Mouse (Mus musculus) hindbrain, embryonic 16.5 days (tissue): Measurements from ENCODE around the gene Hhipl1. TPM values are rescaled to one million over a fixed set of nuclear protein-coding genes. Genes with fewer than 3 reads are reported as not detected.

Source experiments
- ATAC-seq: fragments of 200-750 bp; cut with Nextera tagmentation; 2 replicates; pipeline ENCODE4 v1.8.0; 2017; ENCODE audit warnings: moderate TSS enrichment, moderate library complexity
- H3K27ac ChIP-seq: fragments of 300-500 bp; sonication (generic); 2 replicates; pipeline ENCODE4 v1.5.1; 2014; ENCODE audit warnings: low read depth, mild to moderate bottlenecking, control low read depth, low read length, moderate library complexity
- H3K27me3 ChIP-seq: fragments of 300-500 bp; sonication (generic); replicated peaks from 2 replicates; pipeline ENCODE4 v1.6.1; 2014; ENCODE audit warnings: low read length; ENCODE audit not compliant: control insufficient read depth, insufficient read depth
- H3K36me3 ChIP-seq: fragments of 300-500 bp; sonication (generic); 2 replicates; pipeline ENCODE4 v1.6.1; 2014; ENCODE audit warnings: mild to moderate bottlenecking, low read length, moderate library complexity, mixed read lengths; ENCODE audit not compliant: control insufficient read depth, insufficient read depth
- H3K4me1 ChIP-seq: fragments of 300-500 bp; sonication (generic); 2 replicates; pipeline ENCODE4 v1.6.1; 2014; ENCODE audit warnings: low read depth, low read length; ENCODE audit not compliant: control insufficient read depth, insufficient read depth
- H3K4me2 ChIP-seq: fragments of 300-500 bp; sonication (generic); 2 replicates; pipeline ENCODE4 v1.6.1; 2014; ENCODE audit warnings: mild to moderate bottlenecking, low read length, control low read depth, moderate library complexity
- H3K4me3 ChIP-seq: fragments of 300-500 bp; sonication (generic); 2 replicates; pipeline ENCODE4 v1.5.1; 2014; ENCODE audit warnings: mild to moderate bottlenecking, low read length, control low read depth, moderate library complexity
- H3K9ac ChIP-seq: fragments of 300-500 bp; sonication (generic); 2 replicates; pipeline ENCODE4 v1.6.1; 2014; ENCODE audit warnings: low read depth, mild to moderate bottlenecking, control low read depth, low read length, moderate library complexity
- H3K9me3 ChIP-seq: fragments of 300-500 bp; sonication (generic); 2 replicates; pipeline ENCODE4 v1.6.1; 2014; ENCODE audit warnings: mild to moderate bottlenecking, low read length, moderate library complexity; ENCODE audit not compliant: control insufficient read depth
- WGBS: fragments of 180-500 bp; shearing (Covaris S2); extraction: QIAGEN DNeasy Blood & Tissue Kit; methylation state at CpG from one replicate; pipeline ENCODE4 v1.1.7; 2014; 5-methylcytosine and 5-hydroxymethylcytosine counted together
- polyA plus RNA-seq: library from polyadenylated mRNA; unstranded; fragments of >200 nt; fragmentation: Nextera tagmentation; extraction: Ambion mirVana; gene quantifications from 2 replicates; pipeline ENCODE4 v1.2.1, GENCODE M21; 2015

The Hhipl1 gene
- polyA plus RNA-seq, 1 experiment from 2014 or later = 2.6 TPM

DNA sequence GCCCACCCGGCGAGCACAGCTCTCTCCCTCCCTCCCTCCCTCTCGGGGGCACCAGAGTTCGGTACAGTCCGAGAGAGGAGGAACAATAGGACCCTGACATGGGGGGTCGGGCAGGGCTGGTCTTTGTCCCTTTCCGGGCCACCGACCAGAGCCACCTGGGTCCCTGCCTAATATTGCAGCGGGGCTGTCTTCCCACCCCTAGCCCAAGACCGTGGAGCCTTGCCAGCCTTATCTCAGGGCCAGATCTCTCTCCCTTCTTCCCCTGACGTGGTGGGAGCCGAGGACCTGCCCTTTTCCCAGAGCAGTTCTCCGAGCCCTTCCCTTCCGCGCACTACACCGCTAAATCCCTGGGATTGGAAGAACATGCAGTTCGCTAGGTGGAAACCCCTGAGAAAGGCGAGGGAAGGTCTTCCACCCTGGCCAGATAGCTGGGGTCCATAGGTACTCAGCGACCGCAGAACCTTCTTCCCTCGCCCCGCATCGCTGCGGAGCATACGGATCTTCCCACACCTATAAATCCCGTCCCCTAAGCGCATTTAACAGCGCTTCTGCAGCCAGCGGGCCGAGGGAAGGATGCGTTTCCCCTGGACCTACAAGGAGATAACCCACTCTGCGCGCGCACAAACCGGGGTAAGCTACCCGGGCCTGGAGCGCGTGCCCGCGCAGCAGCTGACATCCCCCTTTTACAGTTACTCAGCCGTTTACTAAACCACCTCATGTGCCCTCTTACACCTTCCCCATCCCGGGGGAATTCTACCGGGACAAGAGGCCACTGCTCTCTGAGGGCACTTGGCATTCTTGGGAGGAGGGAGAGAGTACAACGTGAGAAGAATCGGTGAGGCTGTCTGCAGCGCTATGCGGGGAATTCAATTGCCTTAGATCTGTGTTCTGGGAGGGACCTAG is 29.9 kb upstream of the Hhipl1 start:
- 1% methylated on average over 44 of the region's 47 CpGs for WGBS
- Histone ChIP-seq H3K27me3 (no peaks in the 10 kb centered on the region), H3K27ac (peak overlapping the region; percentile 94), H3K4me2 (peak overlapping the region; percentile 71), H3K9me3 (no peaks in the 10 kb centered on the region), H3K4me1 (peaks cover 47% of the 10 kb centered on the region), H3K9ac (peak overlapping the region; percentile 80), H3K36me3 (no peaks in the 10 kb centered on the region), H3K4me3 (peak overlapping the region; percentile 90)
- 0 out of 2 replicates have a peak, but pooled peaks have one; percentile 1 for ATAC-seq

DNA sequence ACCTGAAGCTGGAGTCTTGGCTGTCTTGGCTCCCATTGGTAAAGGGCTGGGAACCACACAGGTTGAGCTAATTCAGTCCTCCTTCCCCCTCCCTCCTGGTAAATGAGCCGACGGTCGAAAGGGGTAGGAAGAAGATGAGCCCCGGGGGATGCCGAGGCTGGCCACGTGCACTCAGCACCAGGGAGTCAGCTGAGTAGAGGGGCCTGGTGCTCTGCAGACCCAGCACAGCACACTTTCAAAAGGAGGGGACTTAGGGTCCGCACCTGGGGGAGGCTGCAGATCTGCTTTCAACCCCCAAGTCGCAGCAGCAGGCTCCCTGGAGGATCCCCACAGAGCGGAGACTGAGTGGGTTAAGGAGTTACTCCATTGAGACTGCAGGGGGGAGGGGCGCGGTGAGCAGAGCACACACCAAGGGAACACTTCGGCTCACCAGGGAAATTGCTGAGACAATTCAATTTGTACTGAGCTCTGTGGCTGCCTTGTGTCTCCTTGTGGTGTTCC is 28.7 kb upstream of the Hhipl1 start:
- Histone ChIP-seq H3K4me1 (peaks cover 35% of the 10 kb centered on the region), H3K27me3 (no peaks in the 10 kb centered on the region)

GRCm38 (mm10) chr12:108278221-108278918 is 27.7 kb upstream of the Hhipl1 start:
- H3K4me3 ChIP-seq = no peak overlapping the region
- peak overlapping the region; percentile 71 for H3K4me2 ChIP-seq
- H3K27ac ChIP-seq = peak overlapping the region; percentile 78; the same call in 1 of the 2 replicates
- no peaks in the 10 kb centered on the region for H3K36me3 ChIP-seq
- peaks cover 25% of the 10 kb centered on the region for H3K4me1 ChIP-seq
- no peaks in the 10 kb centered on the region for H3K27me3 ChIP-seq
- no peak for ATAC-seq
- 20% methylated on average over 15 of the region's 15 CpGs for WGBS
- H3K9ac ChIP-seq = peak overlapping the region; percentile 9; the same call in 1 of the 2 replicates
- no peaks in the 10 kb centered on the region for H3K9me3 ChIP-seq

More for the DNA sequence above, 28.7 kb upstream of the Hhipl1 start:
- no peak; the same call in 1 of the 2 replicates for ATAC-seq
- Histone ChIP-seq H3K36me3 (no peaks in the 10 kb centered on the region), H3K9me3 (no peaks in the 10 kb centered on the region), H3K4me2 (peak overlapping the region; percentile 71), H3K4me3 (peak overlapping the region; percentile 90), H3K9ac (peak overlapping the region; percentile 53), H3K27ac (peak overlapping the region; percentile 78)
- 0% methylated on average over 9 of the region's 12 CpGs for WGBS

DNA sequence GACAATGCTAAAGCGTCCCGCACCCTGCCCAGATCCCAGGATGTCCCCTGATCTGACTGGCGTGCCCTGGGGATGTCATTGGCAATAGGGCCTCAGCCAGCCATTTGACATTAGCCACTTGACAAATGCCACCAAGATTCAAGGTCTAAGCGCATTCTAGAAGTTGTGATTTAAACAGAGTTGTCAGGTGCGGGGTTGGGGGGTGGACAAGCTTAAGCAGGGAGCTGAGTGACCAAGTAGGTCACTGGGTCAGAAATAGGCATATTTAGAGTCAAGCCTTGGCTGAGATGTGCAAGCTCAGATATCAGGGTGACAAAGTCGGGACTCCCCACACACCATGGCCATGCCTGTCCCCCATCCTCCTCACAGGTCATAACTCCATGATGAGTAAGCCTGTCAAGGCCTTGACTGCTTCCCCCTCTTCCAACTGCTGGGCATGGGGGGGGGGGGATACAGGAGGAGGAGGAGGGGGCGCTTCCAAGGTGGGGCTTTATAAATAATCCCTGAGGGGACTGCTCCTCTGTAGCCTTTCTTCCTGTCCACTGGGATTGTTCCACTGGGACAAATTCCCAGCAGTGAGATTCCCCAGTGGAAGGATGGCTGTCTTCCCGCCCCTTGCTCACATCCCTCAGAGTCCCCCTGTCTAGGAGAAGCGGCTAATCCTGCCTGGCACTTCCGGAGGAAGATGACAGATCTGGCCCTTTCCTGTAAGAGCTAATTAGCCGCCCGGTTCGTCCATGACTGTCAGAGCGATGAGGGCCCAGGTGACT is 21.4 kb upstream of the Hhipl1 start:
- 40% methylated on average over 13 of the region's 14 CpGs for WGBS
- Histone ChIP-seq H3K9me3 (no peaks in the 10 kb centered on the region), H3K27me3 (no peaks in the 10 kb centered on the region), H3K9ac (peak overlapping the region; percentile 54), H3K4me3 (no peak overlapping the region), H3K36me3 (no peaks in the 10 kb centered on the region), H3K27ac (no peak overlapping the region; the same call in 1 of the 2 replicates), H3K4me2 (no peak overlapping the region), H3K4me1 (peaks cover 11% of the 10 kb centered on the region)
- peak; percentile 54; the same call in 1 of the 2 replicates for ATAC-seq

GRCm38 (mm10) chr12:108285225-108286011 is 20.7 kb upstream of the Hhipl1 start:
- H3K9ac ChIP-seq = peak overlapping the region; percentile 54
- no peaks in the 10 kb centered on the region for H3K27me3 ChIP-seq
- no peaks in the 10 kb centered on the region for H3K36me3 ChIP-seq
- H3K4me2 ChIP-seq = peak overlapping the region; percentile 28
- 26% methylated on average over 11 of the region's 11 CpGs for WGBS
- peaks cover 11% of the 10 kb centered on the region for H3K4me1 ChIP-seq
- peak overlapping the region; percentile 34; the same call in 1 of the 2 replicates for H3K27ac ChIP-seq
- peak; percentile 16; the same call in 1 of the 2 replicates for ATAC-seq
- H3K9me3 ChIP-seq = no peaks in the 10 kb centered on the region
- no peak overlapping the region for H3K4me3 ChIP-seq

DNA sequence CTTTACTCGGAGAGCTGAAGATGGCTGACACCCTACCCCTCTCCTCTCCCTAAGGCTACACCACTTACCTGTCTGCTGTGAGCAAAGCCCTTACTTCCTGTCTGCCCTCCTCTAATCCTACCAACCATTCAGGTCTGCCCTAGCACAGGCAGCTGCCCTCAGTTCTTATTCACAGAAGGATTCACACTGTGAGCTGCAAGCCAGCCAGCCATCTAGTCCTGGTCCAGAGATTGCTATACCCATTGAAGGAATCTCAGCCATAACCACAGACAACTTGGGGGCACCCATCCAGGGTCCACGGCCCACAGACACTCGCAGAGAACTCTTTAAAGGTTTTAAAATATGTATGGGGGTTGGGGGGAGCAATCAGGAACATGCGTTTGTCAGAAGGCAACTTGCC is 19.7 kb upstream of the Hhipl1 start:
- no peak for ATAC-seq
- 81% methylated on average over 4 of the region's 4 CpGs for WGBS
- Histone ChIP-seq H3K4me2 (no peak overlapping the region), H3K9me3 (no peaks in the 10 kb centered on the region), H3K9ac (no peak overlapping the region), H3K27me3 (no peaks in the 10 kb centered on the region), H3K4me1 (peaks cover 11% of the 10 kb centered on the region), H3K4me3 (no peak overlapping the region), H3K36me3 (no peaks in the 10 kb centered on the region), H3K27ac (no peak overlapping the region)

DNA sequence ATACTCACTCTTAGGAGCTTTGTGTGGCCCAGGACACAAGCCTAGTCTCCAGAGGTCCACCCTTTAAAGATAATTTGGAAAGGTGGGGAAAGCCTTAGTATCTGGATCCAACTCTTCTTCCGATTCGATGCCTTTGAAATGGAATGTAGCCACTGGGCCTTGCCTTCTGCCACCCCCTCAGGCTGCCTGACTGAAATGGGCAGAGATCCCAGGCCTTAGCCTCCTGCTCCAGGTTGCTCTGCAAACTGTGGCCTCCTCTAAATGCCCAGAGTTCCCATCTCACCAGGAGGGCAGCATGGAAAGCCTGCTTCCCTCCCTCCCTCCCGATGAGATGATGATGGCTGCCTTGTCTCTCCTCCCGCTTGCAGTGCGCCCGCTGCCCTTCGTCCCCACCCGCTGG is 19.1 kb upstream of the Hhipl1 start:
- no peak overlapping the region for H3K9ac ChIP-seq
- no peak for ATAC-seq

More for the DNA sequence above, 19.1 kb upstream of the Hhipl1 start:
- Histone ChIP-seq H3K27me3 (no peaks in the 10 kb centered on the region), H3K4me3 (no peak overlapping the region), H3K4me2 (no peak overlapping the region), H3K27ac (no peak overlapping the region), H3K9me3 (no peaks in the 10 kb centered on the region), H3K36me3 (no peaks in the 10 kb centered on the region), H3K4me1 (peaks cover 12% of the 10 kb centered on the region)
- 91% methylated on average over 8 of the region's 8 CpGs for WGBS
